Mouse (Mus musculus): Measurements from ENCODE around the gene Chp2. TPM values are rescaled to one million over a fixed set of nuclear protein-coding genes. Genes with fewer than 3 reads are reported as not detected.
"Not testable (repeated sequence)": the region's sequence is repeated elsewhere in the genome, so short reads cannot be mapped to it uniquely, and the experiment has no call there.

Gene Chp2
- polyA plus RNA-seq, 1 experiment from 2014 or later = not detected

DNA sequence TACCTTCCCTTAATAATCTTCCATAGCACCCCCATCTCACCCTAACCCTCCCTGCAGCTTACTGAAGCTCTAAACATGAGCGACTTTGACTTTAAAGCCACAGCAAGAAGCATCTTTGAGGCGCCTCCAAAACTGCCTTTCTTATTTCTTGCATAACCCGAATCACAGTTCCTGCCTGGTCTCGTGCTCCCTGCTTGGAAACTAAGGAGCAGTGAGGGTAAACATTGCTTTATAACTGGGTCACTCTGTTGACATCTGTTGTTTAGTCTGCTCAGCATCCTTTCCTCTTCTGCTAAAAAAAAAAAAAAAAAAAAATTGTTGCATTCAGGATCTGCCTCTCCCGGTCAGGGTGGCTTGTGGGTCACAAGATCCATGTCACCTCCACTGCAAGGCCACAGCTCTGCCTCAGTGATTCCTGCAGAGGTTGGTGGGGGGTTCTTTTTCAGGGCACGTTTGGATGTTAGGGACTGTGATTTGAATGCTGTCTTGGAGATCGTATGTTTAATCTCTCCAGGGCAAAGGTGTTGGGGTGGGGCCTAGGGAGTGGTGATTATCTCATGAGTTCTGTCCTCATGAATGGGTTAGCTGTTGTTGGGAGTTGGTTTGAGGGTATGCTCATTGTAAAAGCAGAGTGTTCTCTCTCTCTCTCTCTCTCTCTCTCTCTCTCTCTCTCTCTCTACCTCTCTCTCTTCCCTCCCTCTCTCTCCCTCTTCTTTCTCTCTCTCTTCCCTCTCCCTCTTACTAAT, 10.8 kb upstream of the Chp2 start:
- H3K27me3 ChIP-seq (ENCODE audit: poor library complexity, severe bottlenecking) = no peaks in the 10 kb centered on the region
- no peaks in the 10 kb centered on the region for H3K9me3 ChIP-seq
- WGBS = 70% methylated on average over 7 of the region's 7 CpGs
- no peaks in the 10 kb centered on the region for H3K36me3 ChIP-seq (replicated peaks)
- DNase-seq (ENCODE audit: extremely low spot score, low spot score) = no peak
- H3K27ac ChIP-seq = no peak overlapping the region
- H3K4me3 ChIP-seq = no peak overlapping the region
- no peaks in the 10 kb centered on the region for H3K4me1 ChIP-seq

DNA sequence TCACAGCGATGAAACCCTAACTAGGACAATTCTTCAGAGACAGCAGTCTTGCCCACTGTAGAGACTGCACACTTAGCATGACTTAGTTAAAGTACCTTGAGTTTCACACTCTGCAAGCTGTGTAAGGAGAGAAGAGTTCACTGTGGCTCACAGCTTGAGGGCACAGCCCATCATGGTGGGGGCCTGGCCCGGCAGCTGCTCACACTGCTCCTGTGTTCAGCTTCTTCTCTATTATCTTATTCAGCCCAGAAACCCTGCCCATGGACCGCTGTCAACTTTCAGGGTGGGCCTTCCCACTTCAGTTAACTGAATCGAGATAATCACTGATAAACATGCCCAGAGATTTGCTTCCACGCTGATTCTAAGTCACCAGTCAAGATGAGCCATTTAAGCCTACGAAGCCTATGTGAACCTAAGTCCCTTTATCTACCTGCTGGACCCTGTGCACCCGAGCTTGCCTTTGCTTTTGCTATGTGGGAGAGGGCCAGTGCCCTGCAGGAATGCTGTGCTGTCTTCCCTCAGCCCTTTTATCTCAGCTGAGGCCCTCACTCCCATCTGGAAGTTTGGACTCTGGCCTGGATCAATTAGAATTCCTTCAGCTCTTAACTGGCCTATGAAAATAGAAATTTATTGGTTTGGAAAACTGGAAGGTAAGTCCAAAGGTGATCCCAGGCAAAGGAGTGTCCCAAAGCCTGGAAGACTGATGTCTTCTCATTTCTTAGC, 6.9 kb downstream of the Chp2 start:
- no peak overlapping the region for H3K27ac ChIP-seq
- no peak overlapping the region for H3K4me3 ChIP-seq
- no peaks in the 10 kb centered on the region for H3K27me3 ChIP-seq (ENCODE audit: poor library complexity, severe bottlenecking)
- no peaks in the 10 kb centered on the region for H3K4me1 ChIP-seq
- 81% methylated on average over 7 of the region's 7 CpGs for WGBS
- no peaks in the 10 kb centered on the region for H3K36me3 ChIP-seq (replicated peaks)
- H3K9me3 ChIP-seq = no peaks in the 10 kb centered on the region
- DNase-seq (ENCODE audit: extremely low spot score, low spot score) = no peak

DNA sequence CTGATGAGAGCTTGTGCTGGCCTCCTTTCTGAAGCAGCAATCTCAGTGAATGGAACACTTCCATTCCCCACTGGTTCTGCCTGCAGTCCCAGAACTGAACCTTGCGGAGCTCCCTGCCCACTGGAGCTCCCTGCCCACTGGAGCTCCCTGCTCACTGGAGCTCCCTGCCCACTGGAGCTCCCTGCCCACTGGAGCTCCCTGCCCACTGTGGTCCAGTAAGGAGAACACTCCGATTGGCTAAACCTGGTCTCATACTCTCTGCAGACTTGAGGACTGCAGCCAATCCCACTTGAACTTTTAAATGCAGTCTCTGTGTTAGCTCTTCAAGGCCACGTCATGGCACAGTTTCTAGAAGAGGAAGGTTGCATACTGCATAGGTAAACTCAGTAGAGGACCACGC, 7.4 kb downstream of the Chp2 start:
- Histone ChIP-seq H3K27ac (no peak overlapping the region), H3K27me3 (ENCODE audit: poor library complexity, severe bottlenecking) (no peaks in the 10 kb centered on the region), H3K9me3 (no peaks in the 10 kb centered on the region), H3K4me3 (no peak overlapping the region), H3K4me1 (no peaks in the 10 kb centered on the region), H3K36me3 (replicated peaks) (no peaks in the 10 kb centered on the region)
- WGBS = 92% methylated on average over 4 of the region's 4 CpGs
- DNase-seq (ENCODE audit: extremely low spot score, low spot score) = no peak

DNA sequence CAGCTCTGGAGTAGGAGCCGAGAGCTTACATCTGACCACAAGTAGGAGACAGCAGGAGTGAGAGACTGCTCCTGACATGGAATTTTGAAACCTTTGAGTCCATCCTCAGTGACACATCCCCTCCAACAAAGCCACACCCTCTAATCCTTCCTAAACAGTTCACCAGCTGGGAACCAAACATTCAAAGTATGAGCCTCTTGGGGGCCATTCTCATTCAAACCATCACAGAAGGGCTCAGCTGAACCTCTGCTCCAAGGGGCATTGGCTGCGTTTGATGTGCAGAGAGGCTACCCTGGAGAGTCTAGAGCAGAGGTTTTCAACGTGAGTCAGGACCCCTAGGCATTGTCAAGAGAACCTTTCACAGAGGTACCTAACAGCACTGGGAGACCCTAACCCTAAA, 10.0 kb downstream of the Chp2 start:
- H3K9me3 ChIP-seq = no peaks in the 10 kb centered on the region
- WGBS = 64% methylated on average over 3 of the region's 3 CpGs
- no peaks in the 10 kb centered on the region for H3K27me3 ChIP-seq (ENCODE audit: poor library complexity, severe bottlenecking)
- no peaks in the 10 kb centered on the region for H3K36me3 ChIP-seq (replicated peaks)
- H3K27ac ChIP-seq = no peak overlapping the region
- H3K4me3 ChIP-seq = no peak overlapping the region
- no peak for DNase-seq (ENCODE audit: extremely low spot score, low spot score)
- no peaks in the 10 kb centered on the region for H3K4me1 ChIP-seq

DNA sequence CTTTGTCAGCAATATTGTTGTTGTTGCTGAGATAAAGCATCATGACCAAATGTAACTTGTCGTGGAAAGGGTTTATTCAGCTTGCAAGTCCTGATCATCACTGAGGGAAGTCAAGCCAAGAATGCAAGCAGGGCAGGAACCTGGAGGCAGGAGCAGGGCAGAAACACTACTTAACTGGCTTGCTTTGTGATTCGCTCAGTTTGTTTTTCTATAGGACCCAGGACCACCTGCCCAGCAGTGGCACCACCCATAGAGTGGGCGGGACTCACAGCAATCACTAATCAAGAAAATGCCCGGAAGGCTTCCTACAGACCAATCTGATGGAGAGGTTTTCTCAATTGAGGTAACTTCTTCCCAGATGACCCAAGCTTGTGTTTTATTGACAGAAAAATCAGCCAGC, 10.6 kb downstream of the Chp2 start:
- H3K27me3 ChIP-seq (ENCODE audit: poor library complexity, severe bottlenecking) = no peaks in the 10 kb centered on the region
- 61% methylated on average over 4 of the region's 4 CpGs for WGBS

DNA sequence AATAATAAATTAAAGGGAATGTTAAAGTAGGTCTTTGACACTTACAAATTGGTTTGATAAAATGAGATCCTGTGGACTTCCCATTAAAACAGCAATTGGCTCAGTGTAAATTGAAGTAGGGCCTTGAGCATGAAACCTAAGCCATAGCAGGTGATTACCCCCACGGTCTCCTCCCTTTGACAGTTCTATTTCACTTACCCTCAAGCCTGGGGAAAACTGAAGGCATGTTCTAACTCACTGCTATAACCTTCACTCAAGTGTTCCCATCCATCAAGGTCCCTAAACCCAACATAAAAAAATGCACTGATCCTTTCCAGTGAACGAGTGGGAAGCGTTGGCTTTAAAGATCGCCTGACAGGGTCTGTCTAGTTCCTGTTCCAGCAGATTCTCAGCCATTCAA, 11.6 kb downstream of the Chp2 start:
- Histone ChIP-seq H3K4me1 (no peaks in the 10 kb centered on the region), H3K27me3 (ENCODE audit: poor library complexity, severe bottlenecking) (no peaks in the 10 kb centered on the region), H3K4me3 (no peak overlapping the region), H3K36me3 (replicated peaks) (no peaks in the 10 kb centered on the region), H3K9me3 (no peaks in the 10 kb centered on the region), H3K27ac (no peak overlapping the region)
- no peak for DNase-seq (ENCODE audit: extremely low spot score, low spot score)
- WGBS = 93% methylated on average over 4 of the region's 4 CpGs

More for the DNA sequence above, 10.6 kb downstream of the Chp2 start:
- Histone ChIP-seq H3K4me1 (no peaks in the 10 kb centered on the region), H3K4me3 (no peak overlapping the region), H3K36me3 (replicated peaks) (no peaks in the 10 kb centered on the region), H3K9me3 (no peaks in the 10 kb centered on the region), H3K27ac (no peak overlapping the region)
- DNase-seq (ENCODE audit: extremely low spot score, low spot score) = no peak

DNA sequence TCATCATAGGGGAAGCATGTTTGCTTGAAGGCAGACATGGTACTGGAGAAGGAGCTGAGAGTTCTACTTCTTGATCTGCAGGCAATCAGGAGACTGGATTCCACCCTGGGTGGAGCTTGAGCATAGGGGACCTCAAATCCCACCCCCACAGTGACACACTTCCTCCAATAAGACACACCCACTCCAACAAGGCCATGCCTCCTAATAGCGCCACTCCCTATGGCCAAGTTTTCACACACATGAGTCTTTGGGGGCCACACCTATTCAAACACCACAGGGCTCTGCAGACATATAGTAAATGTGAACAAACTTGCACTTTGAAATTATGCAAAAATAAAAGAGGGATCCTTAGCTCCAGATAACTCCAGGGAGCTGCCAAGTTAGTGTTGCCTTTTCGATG, 19.6 kb downstream of the Chp2 start:
- DNase-seq (ENCODE audit: extremely low spot score, low spot score) = no peak
- H3K27me3 ChIP-seq (ENCODE audit: poor library complexity, severe bottlenecking) = no peaks in the 10 kb centered on the region
- peaks cover 6% of the 10 kb centered on the region for H3K4me1 ChIP-seq
- 92% methylated on average over 2 of the region's 2 CpGs for whole genome bisulfite sequencing
- no peak overlapping the region for H3K4me3 ChIP-seq
- H3K27ac ChIP-seq = no peak overlapping the region
- no peaks in the 10 kb centered on the region for H3K9me3 ChIP-seq
- H3K36me3 ChIP-seq (replicated peaks) = no peaks in the 10 kb centered on the region

DNA sequence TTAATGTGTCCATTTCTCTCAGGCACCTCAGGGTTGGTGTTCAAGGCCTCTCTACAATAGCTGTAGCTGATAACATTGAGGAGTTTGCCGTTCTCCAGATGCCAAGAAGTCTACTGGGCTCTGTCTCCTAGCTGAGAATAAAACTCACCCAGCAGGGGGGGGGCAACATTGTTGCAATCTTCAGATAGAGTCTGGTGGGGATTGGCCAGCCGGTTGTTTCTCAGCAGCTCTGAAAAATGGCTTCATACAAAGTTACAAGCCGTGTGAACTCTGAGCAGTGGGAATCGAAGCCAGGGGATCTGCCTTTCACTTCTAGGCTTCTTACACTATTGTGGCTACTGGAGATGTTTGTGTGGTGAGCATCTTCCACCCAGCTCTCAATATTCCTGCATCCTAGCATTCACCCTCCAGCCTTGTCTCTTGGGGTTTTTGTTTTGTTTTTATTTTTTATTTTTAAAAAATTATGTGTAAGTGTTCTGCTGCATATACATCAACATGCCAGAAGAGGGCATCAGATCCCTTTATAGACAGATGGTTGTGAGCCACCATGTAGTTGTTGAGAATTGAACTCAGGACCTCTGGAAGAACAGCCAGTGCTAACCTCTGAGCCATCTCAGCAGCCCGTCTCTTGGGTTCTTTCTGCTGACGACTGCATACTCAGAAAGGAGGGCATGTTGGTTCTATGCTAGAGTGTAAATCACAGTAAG, 21.3 kb downstream of the Chp2 start:
- no peak overlapping the region for H3K4me3 ChIP-seq
- WGBS = 87% methylated on average over 6 of the region's 6 CpGs
- no peaks in the 10 kb centered on the region for H3K9me3 ChIP-seq
- H3K27ac ChIP-seq = no peak overlapping the region
- no peak for DNase-seq (ENCODE audit: extremely low spot score, low spot score)
- H3K27me3 ChIP-seq (ENCODE audit: poor library complexity, severe bottlenecking) = no peaks in the 10 kb centered on the region
- H3K36me3 ChIP-seq (replicated peaks) = no peaks in the 10 kb centered on the region
- peaks cover 14% of the 10 kb centered on the region for H3K4me1 ChIP-seq

DNA sequence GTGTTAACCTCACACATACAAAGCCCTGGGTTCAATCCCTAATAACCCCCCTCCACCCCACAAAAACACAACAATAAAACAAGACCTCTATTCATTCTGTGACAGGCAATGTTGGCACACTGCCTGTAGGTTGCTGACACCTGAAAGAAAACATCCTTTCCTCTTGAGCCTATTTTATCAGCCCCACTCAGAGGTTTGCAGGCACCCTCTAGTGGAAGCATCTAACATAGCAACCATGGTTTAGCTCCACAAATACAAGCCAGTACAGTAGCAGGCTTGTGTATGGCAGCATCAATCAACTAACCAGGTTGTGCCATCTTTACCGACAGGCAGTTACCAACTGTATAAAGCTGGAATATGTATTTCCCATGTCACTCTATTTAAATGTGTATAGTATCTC, 23.0 kb downstream of the Chp2 start:
- Histone ChIP-seq H3K4me3 (no peak overlapping the region), H3K36me3 (replicated peaks) (no peaks in the 10 kb centered on the region), H3K9me3 (no peaks in the 10 kb centered on the region), H3K27me3 (ENCODE audit: poor library complexity, severe bottlenecking) (no peaks in the 10 kb centered on the region), H3K4me1 (peaks cover 14% of the 10 kb centered on the region), H3K27ac (no peak overlapping the region)
- WGBS = 60% methylated on average over 1 of the region's 1 CpGs
- no peak for DNase-seq (ENCODE audit: extremely low spot score, low spot score)

DNA sequence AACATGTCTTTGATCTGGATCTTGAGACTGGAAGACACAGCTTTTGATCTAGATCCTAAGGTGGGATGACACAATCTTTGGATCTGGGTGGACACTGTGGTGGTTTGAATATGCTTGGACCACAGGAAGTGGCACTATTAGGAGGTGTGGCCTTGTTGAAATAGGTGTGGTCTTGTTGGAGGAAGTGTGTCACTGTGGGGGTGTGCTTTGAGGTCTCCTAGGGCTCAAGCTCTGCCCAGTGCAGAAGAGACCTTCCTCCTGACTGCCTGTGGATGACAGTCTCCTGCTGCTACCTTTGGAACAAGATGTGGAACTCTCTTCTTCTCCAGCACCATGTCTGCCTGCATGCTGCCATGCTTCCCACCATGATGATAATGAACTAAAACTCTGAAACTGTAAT, 23.4 kb downstream of the Chp2 start:
- H3K4me3 ChIP-seq; DNase-seq (ENCODE audit: extremely low spot score, low spot score); H3K36me3 ChIP-seq (replicated peaks); H3K27ac ChIP-seq; H3K27me3 ChIP-seq (ENCODE audit: poor library complexity, severe bottlenecking); H3K9me3 ChIP-seq: not testable (repeated sequence)
- peaks cover 14% of the 10 kb centered on the region for H3K4me1 ChIP-seq

DNA sequence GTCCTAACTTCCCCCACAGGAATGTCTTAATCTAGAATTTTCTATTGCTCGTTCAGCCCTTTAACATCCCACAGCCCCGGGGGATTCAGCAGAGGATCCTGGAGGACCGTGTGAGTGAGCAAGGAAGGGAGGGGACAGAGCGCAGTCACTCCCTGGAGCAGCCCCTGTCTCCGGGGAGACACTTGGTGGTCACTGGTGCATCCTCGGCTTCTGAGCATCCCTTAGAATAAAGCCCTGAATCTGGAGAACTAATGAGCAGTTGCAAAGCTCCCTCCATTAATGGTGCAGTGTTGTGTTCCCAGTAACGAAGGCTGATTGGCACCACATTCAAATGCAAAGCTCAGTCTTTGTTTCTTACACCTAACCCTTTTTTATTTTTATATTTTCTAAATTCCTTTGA, 24.9 kb downstream of the Chp2 start:
- Histone ChIP-seq H3K27me3 (ENCODE audit: poor library complexity, severe bottlenecking) (no peaks in the 10 kb centered on the region), H3K4me1 (peaks cover 14% of the 10 kb centered on the region), H3K9me3 (no peaks in the 10 kb centered on the region), H3K36me3 (replicated peaks) (no peaks in the 10 kb centered on the region), H3K4me3 (no peak overlapping the region), H3K27ac (peak overlapping the region; percentile 54; the same call in 1 of the 2 replicates)
- WGBS = 38% methylated on average over 7 of the region's 7 CpGs
- DNase-seq (ENCODE audit: extremely low spot score, low spot score) = no peak

DNA sequence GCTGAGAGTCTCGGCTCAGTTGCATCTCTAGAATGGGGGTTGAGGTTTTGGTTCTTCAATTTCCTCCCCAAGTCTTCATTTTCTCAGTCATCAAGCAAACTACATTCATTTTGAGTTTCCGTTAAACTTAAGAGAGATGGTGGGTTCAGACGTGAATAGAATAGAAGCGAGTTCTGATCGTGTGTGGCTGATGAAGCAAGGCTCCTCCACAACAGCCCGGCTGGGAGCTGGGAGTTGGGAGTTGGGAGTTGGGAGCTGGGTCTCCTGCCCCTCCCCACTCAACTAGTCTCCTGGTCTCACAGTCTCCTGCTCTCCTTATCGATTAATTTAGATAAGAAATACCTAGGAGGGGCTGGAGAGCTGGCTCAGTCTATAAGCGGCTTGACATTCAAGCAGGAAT, 25.3 kb downstream of the Chp2 start:
- Histone ChIP-seq H3K27ac (no peak overlapping the region), H3K36me3 (replicated peaks) (no peaks in the 10 kb centered on the region), H3K4me1 (peaks cover 14% of the 10 kb centered on the region), H3K27me3 (ENCODE audit: poor library complexity, severe bottlenecking) (no peaks in the 10 kb centered on the region), H3K4me3 (no peak overlapping the region), H3K9me3 (no peaks in the 10 kb centered on the region)
- 65% methylated on average over 8 of the region's 8 CpGs for WGBS
- no peak for DNase-seq (ENCODE audit: extremely low spot score, low spot score)

DNA sequence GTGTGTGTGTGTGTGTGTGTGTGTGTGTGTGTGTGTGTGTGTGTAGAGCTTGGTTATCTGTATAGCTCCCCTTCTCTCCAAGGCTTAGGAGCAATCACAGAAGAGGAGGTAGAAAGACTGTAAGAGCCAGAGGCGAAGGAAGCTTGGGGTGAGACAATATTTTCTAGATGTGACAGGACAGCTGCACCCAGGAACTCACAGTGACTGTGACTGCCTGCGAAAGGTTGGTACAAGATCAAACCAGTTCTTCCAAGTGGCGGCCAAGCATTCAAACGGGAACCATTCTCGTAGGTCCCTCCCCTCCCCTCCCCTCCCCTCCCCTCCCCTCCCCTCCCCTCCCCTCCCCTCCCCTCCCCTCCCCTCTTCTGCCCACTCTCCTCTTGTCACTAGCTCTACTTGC, 26.7 kb downstream of the Chp2 start:
- peaks cover 14% of the 10 kb centered on the region for H3K4me1 ChIP-seq
- H3K27me3 ChIP-seq (ENCODE audit: poor library complexity, severe bottlenecking) = no peaks in the 10 kb centered on the region
- H3K4me3 ChIP-seq = no peak overlapping the region
- H3K36me3 ChIP-seq (replicated peaks) = no peaks in the 10 kb centered on the region
- no peaks in the 10 kb centered on the region for H3K9me3 ChIP-seq
- 70% methylated on average over 5 of the region's 5 CpGs for WGBS
- DNase-seq (ENCODE audit: extremely low spot score, low spot score) = no peak
- H3K27ac ChIP-seq = no peak overlapping the region
